Mouse (Mus musculus) adipocyte (in vitro differentiated cells): ENCODE data around the gene Lce1i.
"Not testable (repeated sequence)": the region's sequence is repeated elsewhere in the genome, so short reads cannot be mapped to it uniquely, and the experiment has no call there.

Source experiments
- DNase-seq: peaks from one replicate; pipeline ENCODE4 v3.0.0-alpha.2; 2016; ENCODE audit warnings: low spot score

The Lce1i gene

DNA sequence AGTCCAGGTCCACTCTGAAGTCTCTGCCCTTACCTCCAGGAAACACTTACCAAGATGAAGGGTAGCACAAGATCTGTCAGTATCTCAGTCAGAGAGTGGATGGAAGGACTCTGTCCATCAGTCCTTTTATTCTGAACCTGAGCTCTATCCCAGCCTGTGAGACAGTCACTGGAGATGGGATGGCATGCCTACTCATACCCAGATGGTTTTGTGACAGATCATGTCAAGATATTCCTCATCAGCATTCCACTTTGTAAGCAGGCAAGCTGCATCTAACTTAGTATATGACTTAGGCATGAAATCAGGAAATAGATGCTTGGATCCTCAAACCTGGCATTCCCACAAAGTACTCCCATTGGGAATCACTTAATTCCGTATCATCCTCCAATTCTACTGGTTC, at the start of gene Lce1i:
Gene Lce1i (minus strand): TSS at position 101 of the 400 bp plus-strand sequence.
- DNase-seq: no peak

DNA sequence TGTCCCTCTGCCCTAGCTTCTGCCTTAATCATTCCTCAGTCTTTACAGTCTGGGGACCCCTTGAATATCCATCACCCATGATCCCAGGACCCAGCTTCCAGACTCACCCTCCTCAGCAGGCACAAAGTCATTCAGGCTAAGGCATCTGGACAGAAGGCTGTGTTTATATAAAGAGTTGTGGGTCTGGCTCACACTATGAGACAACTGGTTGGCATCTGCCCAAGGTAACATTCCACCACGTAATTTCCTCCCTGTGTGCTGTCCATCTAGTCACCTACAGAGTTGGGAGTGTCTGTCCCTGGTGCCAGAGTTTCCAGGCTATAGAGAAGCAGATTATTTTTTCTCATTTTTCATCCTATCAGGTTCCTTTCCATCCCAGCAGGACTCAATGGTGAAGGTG, 48.4 kb upstream of the Lce1i start, which contains the start of gene Kprp:
Gene Kprp (minus strand): TSS at position 140 of the 400 bp plus-strand sequence.
- DNase-seq: no peak

DNA sequence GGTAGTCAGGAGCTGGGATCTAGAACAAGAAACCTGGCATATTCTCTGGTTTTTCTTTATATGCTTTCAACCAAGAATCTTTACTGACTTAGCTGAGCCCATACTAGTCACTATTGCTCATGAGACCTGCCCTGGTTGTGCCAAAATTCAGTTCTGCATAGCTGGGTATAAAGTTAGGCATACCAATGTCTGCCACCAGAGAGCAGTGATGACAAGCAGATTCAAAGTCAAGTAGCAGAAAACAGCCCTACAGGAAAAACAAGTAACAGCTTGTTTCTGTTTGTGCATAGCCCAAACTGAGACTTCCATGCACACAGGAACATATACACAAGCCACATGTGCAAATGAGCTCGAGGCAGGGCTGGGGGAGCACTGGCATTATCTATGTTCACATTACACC, 47.1 kb upstream of the Lce1i start:
- peak; percentile 14 for DNase-seq

DNA sequence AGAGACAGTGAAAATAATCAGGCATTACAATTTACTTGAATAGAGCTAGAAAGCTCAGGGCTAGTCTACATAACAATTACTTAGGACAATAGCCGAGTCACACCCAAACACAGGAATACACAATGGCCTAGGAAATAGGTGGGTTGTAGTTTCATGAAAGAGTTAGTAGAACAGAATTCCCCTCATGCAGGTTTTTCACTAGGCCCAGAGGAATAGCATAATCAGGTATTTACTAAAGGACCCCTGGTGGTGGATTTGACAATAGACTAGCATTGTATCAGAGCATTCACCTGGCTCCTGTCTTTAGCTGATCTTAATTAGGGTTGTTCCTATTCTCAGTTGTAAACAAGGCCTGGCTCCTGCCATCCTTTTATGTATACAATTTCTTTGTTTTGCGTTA, 37.3 kb upstream of the Lce1i start:
- not testable (repeated sequence) for DNase-seq

DNA sequence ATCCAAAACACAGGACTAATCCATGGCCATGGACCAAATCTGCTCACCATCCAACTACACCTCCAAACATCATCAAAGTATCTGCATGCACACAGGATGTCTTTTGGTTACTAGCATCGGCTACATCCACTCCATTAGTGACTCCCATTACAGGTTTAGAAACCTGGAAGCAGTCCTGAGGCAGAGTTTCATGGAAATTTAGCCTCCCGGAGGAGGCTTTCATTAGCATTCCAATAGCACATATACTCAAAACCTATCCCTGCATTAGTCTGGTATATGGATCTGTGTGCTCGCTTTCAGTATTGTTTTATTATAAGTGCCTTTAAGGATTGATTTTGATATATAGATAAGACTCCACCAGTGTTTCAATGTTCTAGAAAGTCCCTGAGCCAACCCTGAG, 36.9 kb upstream of the Lce1i start:
- DNase-seq: no peak

DNA sequence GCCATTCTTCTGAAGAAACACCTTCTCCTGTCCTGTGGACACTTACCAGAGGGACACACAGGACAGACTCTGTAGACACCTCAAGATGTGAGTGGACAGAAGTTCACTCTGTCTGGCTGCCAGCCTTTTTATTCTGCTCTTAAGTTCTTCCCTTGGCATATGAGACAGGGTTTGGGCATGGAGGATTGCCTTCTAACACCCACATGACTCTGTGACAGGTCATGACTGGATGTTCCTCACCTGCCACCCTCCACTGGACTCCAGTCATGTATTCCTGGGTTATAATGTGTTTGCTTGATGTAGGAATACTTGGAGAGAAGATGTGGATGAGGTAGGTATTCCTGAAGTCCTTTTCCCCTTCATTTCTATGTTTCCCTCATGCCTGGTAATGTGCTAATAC, 29.1 kb upstream of the Lce1i start, which contains the start of gene Lce1k:
Gene Lce1k (minus strand): TSS at position 101 of the 400 bp plus-strand sequence.
- no peak for DNase-seq

DNA sequence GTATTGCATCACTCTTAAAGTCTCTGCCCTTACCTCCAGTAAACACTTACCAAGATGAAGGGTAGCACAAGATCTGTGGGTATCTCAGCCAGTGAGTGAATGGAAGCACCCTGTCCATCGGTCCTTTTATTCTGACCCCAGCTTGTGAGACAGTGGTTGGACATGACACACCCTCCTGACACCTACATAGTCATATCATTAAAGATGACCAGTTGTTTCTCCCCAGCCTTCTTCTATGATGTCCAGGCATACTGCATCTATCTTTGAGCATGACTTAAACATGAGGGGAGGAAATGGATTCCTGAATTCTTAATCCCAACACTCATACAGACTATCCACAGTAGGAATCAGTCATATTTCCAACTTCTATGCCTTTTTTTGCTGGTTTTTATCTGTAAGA, 11.7 kb upstream of the Lce1i start, which contains the start of gene Lce1j:
Gene Lce1j (minus strand): TSS at position 101 of the 400 bp plus-strand sequence.
- no peak for DNase-seq

DNA sequence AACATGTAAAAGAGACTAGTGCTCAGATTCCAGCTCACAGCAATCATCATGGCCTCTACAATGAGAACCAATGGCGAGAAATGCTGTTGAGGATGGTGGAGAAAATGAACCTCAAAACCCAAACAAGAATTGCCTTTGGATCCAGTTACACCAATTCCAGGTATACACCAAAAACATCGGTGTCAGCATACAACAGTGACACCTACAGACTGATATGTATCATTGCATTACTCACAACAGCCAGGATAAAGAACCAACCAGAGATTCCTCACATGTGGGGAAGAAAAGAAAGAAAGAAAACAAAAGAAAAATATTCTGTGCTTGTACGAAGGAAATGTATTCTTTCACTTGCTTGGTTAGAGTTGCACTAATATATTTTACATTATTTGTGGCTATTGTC, 7.1 kb downstream of the Lce1i start:
- peak; percentile 27 for DNase-seq

DNA sequence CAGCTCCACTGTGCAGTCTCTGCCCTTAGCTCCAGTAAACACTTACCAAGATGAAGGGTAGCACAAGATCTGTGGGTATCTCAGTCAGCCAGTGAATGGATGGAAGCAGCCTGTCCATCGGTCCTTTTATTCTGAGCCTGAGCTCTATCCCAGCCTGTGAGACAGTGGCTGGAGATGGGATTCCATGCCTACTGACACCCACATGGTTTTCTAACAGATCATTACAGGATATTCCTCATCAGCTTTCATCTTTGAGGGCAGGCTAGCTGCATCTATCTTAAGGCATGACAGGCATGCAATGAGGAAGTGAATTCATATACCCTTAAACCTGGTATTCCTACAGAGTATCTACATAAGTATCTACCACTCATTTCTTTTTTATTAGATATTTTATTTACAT, 13.7 kb downstream of the Lce1i start, which contains the start of gene Lce1h:
Gene Lce1h (minus strand): TSS at position 101 of the 400 bp plus-strand sequence.
- no peak for DNase-seq

DNA sequence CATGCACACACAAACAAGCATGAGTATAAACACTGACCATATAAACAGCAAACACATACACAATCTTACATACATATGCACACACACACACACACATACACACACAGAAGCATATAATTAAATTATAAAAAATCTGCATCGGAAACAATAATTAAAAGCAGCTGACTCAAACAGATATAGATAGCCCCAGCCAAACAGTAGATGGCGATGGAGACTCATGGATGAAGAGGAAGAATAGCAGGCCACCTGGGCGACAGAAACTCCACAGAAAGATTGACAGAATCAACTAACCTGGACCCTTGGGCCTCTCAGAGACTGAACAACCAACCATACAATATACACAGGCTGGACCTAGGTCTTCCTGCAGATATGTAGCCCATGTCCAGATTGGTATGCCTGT, 25.5 kb downstream of the Lce1i start:
- no peak for DNase-seq

DNA sequence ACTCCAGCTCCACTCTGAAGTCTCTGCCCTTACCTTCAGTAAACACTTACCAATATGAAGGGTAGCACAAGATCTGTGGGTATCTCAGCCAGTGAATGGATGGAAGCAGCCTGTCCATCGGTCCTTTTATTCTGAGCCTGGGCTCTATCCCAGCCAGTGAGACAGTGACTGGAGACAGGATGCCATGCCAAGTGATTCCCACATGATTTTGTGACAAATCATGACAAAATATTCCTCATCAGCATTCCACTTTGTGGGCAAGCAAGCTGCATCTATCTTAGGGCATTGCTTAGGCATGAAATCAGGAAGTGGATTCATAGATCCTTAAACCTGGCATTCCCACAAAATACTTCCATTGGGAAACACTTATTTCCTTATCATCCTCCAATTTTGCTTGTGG, 26.5 kb downstream of the Lce1i start, which contains the start of gene Lce1g:
Gene Lce1g (minus strand): TSS at position 101 of the 400 bp plus-strand sequence.
- no peak for DNase-seq

DNA sequence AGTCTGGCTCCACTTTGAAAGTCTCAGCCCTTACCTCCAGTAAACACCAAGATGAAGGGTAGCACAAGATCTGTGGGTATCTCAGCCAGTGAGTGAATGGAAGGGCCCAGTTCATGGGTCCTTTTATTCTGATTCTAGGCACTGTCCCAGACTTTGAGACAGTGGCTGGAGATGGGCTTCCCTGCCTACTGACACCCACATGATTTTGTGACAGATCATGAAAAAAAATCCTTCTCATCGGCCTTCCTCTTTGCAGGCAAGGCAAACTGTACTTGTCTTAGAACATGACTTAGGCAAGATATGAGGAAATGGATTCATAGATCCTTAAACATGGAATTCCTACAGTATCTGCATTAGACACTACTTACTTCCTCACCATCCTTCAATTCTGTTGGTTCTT, 39.7 kb downstream of the Lce1i start, which contains the start of gene Gm38119:
Gene Gm38119 (minus strand): TSS at position 101 of the 400 bp plus-strand sequence.
- DNase-seq: no peak
